Mouse (Mus musculus): Measurements from ENCODE around the gene Map1s. TPM values are rescaled to one million over a fixed set of nuclear protein-coding genes. Genes with fewer than 3 reads are reported as not detected.
A peak's percentile ranks its signal among the peaks of the same experiment; 100 is the strongest.
"Not testable (repeated sequence)": the region's sequence is repeated elsewhere in the genome, so short reads cannot be mapped to it uniquely, and the experiment has no call there.

The Map1s gene
- total RNA-seq, 4 experiments from 2014 or later: 89.4 to 101 (median 91.1) TPM

DNA sequence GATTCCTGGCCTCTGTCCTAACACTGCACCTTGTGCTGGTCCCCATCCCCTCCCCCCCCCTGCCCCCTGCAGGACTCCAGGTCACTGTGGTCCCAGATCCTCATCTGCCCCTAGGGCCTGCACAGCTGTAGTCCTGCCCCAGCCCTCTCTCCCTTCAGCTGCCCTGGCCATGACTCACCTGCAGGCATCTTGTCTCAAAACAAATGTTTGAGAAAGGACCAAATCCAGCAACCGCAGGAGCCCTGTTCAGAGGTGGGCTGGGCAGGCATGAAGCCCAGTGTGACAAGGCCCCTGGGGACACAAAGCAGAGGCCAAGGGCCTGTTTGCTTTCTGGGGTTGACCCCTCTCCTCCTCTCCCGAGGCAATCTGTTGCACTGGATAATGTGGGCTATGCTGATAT, 27.6 kb upstream of the Map1s start:
- DNase-seq (ENCODE audit: low spot score in 2 of 2): no peak

DNA sequence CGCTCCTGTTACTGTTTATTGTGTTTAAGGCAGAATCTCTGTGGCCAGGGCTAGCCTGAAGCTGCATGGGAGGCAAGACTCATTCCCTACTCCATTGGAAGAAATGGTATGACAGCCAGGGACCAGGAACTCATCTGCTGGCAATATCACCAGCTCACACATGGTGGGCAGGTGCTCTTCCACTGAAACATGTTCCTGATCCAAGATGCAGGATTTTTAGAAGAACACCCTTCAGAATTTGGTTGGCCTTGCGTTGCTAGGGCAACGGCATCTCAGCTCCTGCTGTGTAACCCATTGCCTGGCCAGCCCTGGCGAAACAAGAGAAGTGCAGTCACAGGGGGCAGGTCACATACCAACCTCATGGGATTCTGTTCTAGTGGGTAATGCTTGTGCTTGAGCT, 26.2 kb upstream of the Map1s start:
- no peak for DNase-seq (ENCODE audit: low spot score in 2 of 2)

DNA sequence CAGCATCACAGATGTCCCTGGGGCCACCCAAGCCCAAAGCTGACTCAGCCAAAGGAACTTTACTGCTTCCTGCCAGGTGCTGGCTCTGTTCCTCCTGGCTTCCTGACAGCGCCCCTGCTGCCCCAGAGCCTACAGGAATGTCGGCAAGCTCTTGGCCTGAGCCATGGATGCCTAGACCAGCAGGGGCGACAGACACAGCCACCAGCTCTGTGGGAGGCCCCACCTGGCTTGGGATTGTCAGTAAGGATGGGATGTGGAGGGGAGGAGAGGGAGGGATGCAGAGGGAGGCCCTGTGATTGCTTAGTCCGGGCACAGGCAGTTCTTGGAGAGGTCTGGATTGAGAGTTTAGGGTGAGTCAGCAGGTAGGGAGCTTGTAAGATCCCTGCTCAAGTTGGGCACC, 25.6 kb upstream of the Map1s start:
- no peak for DNase-seq (ENCODE audit: low spot score in 2 of 2)

DNA sequence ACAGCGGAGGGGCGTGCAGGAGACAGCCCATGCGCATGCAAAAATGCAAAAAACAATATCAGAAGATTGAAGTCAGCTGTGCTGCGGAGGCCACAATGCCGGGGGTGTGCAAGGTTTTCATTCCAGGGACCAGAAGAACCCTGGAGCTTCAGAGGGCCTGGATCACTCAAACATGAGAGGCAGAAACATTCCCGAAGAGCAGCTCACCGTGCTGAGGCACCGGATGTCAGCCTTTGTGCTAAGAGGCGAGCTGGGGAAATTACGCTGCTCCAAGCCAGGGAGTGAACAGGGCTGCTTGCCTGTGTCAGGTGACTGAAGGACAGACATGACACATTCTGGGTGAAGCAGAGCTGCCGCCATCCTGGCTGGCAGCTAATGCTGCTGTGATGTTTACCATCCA, 25.2 kb upstream of the Map1s start:
- no peak for DNase-seq (ENCODE audit: low spot score in 2 of 2)

DNA sequence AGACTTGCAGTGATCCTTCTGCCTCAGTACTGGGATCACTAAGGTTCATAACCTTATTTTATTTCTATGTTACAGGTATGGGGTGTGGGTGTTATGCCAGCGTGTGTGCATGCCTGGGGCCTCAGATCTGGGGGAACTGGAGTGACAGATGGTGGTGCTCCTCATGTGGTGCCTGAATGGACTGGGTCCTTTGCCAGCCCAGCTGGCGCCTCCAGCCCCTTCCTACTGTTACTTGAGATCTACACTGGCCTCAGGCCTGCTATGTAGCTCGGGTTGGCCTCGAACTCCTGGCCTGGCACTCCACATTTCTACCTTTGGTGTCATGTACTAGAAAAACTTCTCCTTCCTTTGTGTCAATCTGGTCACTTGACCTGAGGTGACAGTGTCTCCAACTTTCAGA, 21.5 kb upstream of the Map1s start:
- no peak for DNase-seq (ENCODE audit: low spot score in 2 of 2)

DNA sequence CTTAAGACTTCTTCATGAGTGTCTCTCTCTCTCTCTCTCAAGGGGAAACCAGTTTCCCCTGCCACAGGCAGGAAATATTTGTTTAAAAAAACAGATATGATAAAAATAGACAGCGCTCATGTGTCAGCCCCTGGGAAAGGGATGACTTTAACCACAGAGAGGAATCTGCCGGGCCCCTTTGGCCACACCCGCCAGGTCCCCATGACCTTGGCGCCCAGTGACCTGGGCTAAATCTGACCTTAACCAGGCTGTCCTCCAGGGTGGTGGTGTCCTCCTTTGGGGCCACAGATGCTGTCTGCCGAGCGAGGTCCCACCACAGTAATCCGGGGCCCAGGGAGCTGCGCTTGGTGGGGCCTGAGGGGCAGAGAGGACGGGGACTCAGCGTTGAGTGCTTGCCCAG, 21.0 kb upstream of the Map1s start:
- DNase-seq (ENCODE audit: low spot score in 2 of 2): no peak

DNA sequence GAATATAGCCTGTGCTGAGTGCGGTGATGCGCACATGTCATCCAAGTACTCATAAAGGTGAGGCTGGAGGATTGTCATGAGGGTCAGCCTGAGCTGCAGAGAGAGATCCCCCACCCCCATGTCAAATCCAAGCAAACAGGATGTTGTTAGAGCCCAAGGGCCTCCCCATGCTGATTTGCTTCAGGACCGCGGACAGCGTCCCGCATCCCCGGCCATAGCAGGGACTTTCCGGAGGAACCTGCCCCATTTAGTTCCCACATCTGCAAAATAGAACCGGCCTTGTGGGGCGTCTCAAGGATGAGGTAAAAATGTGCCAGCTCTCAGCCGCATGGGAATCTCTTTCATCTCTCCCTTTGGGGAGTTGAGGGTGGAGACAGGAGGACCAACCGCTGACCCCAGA, 20.1 kb upstream of the Map1s start:
- DNase-seq (ENCODE audit: low spot score in 2 of 2): no peak

DNA sequence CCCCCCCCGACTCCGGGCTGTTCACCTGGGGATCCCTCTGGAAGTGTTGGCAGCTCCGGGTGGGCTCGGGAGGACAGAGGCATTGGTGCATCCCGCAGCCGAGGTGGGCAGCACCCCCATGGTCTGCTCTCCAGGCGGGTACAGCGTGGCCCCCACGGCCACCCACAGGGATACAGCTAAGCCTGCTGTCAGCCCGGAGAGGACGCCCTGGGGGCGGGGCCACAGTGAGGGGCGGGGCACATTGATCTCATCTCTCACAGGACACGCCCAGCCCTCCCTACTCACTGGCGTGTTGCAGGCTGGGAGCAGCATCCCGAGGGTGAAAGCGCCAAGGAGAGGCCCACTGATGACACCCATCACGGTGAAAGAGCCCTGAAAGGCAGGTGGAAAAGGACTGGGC, 18.1 kb upstream of the Map1s start:
- DNase-seq (ENCODE audit: low spot score in 2 of 2): no peak

DNA sequence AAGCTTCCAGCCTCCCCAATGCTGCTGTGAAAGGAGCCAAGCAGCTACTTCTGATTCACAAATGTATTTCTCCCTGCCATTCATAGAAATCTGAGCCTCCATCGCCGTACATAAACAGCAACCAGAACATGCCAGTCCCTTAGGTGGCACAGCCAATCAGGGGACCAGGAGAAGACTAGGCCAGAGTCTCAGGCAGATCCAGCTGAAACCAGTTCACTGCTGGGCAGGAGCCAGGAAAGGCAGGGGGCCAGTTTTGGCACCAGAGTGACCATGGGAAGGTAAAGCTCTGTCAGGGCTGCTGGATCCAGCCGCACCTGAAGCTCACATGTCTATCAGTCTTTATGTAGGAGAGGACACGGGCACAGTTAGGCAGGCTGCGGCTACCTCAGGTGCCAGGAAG, 15.1 kb upstream of the Map1s start:
- DNase-seq (ENCODE audit: low spot score in 2 of 2): no peak

DNA sequence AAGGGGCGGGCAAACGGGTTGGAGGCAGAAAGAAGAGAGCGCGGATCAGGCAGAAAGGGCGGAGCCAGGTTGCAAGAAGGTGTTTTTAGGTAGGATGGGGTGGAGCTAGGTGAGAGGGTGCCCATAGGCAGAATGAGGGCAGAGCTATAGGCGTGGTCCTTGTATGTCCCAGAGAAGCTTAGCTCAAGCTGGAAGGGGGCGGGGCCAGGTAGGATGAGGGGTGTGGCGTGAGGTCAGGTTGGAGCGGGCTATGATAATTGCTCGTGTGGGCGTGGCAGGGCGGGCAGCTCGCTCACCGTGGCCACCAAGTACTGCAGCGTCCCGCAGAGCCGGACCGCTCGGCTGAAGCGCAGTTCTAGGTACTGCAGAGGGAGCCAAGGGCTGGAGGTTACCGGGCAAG, 14.4 kb upstream of the Map1s start:
- no peak for DNase-seq (ENCODE audit: low spot score in 2 of 2)

DNA sequence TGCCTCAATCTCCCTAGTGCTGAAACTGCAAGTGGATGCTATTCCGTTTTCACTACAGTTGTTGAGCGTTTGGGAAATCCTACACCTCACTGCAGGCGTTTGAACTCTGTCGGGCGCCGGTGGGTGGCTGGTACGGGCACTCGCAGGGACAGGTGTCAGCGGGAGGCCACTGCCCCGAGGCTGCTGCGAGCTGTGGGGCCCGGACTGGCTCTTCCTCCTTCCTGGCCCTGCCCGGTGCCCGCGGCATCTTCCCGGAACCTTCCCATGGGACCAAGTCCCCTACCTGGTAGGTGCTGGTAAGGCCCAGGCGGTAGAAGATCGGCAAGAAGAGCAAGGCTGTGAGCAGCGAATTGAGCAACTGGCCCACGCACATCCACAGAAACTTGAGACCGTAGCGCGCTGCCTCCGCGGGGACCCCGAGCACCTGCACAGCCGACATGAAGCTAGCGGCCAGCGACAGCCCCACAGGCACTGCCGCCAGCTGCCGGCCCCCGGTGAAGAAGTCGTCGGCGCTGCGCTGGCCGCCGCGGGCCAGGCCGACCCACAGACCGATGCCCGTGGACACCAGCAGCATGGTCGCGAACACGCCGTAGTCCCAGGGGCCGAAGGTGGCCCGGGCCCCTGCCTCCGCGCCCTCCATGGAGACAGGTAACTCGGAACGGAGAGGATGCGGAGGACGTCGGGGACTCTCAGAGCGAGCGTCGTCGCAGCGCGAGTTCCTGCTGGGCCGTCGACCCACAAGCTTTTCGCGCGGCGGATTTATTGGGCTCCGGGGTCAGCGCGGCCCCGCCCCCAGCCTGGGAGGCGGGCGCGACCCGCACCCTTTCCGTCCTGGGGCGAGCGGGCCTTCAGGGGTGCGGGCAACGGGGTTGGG, 13.5 kb upstream of the Map1s start, which contains the start of gene Slc5a5:
TSS of gene Slc5a5 (minus strand) at position 736 of the 874 bp plus-strand sequence.
- no peak for DNase-seq (ENCODE audit: low spot score in 2 of 2)

DNA sequence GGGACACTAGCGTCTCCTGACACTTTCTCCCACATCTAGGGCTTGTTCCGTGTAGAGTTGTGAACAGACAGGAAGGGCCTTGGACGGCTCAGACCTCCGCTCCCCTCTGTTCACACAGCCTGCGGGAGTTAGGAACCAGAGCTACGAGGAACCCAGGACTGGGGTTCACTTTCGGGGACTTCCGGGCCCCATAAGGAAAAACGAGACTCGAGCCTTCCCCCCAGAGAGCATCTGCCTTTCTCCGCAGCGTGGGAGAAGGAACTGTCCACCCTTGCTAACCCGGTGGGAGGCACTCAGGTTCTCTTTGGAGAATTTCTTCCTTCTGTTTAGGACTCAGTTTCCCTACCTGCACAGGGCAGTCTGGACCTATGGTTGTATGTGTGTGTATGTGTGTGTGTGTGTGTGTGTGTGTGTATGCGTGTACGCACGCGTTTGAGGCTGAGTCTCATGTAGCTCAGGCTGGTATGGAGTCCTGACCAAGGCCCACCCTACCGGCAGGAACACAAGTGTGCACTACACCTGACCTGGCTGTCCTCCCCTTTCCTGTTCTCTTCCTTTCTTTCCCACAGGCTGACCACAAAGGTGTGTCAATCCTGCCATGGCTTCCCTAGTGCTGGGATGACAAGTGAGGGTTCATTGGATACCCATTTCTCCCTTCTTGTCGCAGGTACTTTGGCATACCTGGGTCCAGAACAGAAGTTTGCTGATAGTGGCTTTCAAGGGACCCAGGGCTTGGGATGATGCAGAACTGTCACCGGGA, 12.7 kb upstream of the Map1s start:
- DNase-seq (ENCODE audit: low spot score in 2 of 2): no peak

DNA sequence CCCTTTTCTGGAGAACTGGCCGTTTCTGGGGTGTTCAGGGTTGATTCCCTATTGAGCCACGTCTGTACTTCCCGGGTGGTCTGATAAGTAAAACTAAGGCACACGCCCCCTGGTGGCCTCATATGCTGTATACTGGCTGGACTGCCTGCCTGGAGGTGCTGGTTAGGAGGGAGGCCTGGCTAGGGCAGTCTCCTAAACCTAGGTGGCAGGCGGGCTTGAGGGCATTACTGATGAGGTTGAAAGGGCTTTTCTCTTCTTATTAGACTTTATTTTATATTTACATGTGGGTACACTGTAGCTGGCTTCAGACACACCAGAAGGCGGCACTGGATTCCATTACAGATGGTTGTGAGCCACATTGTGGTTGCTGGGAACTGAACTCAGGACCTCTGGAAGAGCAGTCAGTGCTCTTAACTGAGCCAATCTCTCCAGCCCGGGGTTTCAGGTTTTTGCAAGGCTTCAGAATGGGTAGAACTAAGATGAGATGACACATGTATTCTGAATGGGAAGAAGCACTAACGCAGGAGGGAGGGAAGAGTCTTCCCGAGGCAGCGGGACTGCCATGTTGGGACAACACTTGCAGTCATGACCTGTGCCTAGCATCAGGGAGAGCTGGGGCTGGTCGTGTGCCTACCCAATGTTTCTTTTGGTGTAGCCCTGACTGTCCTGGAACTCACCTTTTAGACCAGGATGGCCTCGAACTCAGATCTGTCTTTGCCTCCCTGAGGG, 11.9 kb upstream of the Map1s start:
- DNase-seq (ENCODE audit: low spot score in 2 of 2): no peak

DNA sequence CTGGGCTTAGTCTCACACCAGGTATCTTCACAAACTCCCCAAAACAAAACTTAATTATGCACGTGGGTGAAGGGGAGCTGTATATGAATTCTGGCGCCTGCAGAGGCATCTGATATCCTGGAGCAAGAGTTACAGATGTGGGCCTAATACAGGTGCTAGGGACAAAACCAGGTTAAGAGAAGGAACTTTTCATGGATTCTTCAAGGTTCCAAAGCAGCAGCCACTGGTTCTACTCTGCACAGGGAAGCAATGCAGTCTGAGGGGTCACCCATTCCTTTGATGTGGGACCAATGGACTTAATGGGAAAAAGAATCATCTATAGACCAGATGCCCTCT, 11.4 kb upstream of the Map1s start:
- DNase-seq (ENCODE audit: low spot score in 2 of 2): no peak

DNA sequence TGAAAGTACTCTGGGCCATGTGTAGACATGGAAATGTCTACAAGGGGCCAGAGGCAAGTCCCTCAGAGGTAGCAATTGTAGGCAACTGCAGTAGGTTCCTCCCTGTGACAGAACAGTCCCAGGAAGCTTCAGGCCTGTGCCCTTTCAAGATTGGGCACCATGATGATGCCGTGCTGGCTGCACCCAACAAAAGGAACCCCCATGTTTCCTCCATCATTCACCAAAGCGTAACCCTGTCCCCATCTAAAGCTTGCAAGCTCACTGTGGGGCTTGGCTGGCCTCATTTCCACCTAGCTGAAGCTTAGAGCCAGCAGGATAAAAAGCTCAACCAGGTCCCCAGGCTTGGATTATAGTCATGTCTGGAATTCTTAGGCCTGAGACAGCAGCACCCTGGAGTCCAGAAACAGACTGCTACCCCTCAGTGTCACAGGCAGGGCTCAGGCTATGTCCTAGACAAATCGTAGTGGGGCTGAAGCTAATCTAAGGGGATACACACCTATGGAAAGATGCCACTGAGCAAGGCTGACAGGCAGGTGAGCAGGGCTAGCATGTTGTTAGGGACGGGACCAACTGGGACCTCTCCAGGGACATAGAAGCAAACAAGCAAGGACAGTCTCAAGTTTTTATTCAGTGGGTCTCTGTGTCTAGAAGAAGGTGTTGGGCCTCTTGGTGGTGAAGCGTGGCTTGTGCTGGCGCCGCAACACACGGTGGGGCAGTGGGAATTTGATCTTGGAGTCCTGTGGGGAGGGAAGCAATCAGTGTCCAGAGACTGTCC, 10.8 kb upstream of the Map1s start:
- no peak for DNase-seq (ENCODE audit: low spot score in 2 of 2)

DNA sequence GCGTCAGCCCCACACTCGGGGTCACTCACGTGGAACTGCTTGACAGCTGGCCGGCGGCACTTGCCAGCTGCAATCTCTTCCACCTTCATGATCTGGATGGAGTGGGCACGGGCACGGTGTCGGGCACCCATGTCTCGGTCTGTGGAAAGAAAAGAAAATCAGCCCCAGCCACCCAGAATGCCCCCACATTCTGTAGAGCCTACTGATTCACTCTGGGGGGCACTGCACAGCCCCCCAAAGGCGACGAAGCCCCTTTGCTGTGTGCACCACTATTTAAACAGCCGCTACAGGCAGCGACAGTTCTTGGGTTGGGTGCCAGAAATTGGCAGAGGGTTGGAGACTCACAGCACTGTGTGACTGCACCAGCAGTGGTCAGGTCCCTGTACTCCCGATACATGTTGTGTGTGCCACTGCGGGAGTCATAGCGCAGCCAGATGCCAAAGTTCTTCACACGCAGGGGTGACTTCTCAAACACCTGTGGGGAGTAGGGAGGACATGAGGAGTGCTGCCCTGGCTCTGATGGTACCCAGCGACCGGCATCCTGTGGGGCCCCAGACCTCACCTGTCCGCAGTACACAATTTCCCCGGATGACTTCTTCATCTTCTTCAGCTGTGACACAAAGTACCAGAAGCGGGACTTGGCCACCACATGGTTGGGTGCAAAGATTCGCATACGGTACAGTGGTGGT, 10.0 kb upstream of the Map1s start:
- not testable (repeated sequence) for DNase-seq (ENCODE audit: low spot score in 2 of 2)

DNA sequence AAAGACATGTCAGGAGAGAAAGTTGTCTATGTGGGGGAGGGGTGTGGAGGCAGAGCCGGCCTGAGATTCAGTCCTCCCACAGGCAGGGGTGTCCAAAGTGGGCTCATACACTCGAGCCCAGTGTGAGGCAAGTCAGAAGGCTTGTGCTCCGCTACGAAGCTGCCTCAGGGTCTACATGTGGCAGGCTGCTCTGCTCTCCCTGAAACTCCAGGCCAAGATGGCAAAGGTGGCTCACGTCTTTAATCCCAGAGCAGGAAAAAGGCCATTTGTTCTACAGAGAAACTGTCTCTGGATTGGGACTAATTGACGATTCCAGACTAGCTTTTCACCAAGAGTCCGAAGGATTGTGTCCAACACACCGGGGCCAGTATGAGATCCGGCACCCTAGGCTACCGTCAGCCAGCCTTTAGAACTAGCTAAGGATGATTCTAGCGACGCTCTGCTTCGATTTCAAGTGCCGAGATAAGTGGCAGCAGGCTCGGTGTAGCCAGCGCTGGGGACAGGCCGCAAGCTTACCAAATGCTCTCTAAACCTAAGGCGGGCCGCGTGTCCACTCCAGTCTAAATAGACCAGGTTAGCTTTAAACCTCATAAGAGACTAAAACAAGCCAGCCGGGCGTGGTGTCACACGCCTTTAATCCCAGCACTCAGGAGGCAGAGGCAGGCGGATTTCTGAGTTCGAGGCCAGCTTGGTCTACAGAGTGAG, 9.3 kb upstream of the Map1s start:
- DNase-seq (ENCODE audit: low spot score in 2 of 2): no peak

DNA sequence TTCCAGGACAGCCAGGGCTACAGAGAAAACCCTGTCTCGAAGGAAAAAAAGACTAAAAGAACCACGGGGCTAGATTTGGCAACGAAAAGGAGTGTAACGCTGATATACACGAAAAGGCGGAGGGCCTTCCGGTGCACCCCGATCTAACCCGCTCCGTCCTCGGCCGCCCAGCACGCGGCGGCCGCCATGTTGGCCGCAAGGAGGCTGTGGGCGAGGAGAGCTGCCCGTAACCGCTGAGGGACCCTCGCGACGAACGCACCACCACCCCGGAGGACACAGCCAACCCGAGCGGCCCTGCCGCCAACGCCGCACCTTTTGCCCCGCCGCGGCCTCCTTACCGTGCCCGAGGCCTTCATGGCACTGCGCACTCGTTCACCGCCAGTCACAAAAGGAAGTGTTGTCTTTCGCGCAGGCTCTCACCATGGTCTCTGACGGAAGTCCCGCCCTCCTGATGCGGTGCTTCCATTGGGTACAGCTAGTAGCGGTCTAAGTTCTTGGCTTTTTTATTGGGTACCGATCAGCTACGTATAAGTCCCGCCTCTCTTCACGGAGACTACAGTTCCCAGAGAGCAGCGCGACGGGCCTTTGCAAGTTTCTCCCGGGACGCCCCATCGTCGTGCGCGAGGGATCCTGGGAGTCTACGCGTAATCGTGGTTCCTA, 8.6 kb upstream of the Map1s start, which contains the start of gene Rpl18a:
TSS of gene Rpl18a (minus strand) at position 392 of the 660 bp plus-strand sequence.
- DNase-seq (ENCODE audit: low spot score in 2 of 2): peak; percentile 87 to 98

DNA sequence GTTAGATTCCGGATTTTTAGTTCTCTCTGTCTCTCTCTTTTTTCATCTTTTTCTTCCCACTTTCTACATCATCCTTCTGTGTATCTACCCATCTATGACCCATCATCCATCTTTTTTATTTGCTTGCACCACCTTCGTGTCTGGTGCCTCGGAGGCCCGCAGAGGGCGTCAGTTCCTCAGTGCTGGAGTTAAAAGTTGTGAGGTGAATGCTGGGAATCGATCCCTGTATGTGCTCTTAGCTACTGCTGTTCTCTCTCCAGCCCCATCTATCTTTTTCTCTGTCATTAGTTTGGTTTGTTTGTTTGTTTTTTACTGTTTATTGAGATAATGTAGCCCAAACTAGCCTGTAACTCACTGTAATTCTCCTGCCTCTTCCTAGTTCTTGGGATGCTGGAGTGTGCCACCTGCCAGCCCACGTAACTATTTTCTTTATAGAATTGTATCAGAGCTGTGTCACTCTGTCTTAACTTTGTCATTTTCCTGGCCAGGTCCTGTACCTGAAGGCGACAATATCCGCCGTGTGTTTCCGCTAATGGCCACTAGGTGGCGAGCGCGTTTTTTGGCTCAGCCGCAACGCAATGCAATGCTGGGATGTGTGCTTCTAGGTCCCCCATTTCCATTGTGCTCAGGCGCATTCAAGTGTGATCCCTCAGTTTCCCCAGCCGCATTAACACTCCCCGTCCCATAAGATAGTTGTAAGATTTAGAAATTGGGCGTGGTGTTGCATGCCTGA, 7.9 kb upstream of the Map1s start:
- peak; percentile 68 to 87 for DNase-seq (ENCODE audit: low spot score in 2 of 2)
